Mouse (Mus musculus) forebrain, embryonic 15.5 days (tissue): Measurements from ENCODE around the gene Gnat2. TPM values are rescaled to one million over a fixed set of nuclear protein-coding genes. Genes with fewer than 3 reads are reported as not detected.

Source experiments
- ATAC-seq: fragments of 200-750 bp; cut with Nextera tagmentation; replicated peaks from 2 replicates; pipeline ENCODE4 v1.8.0; 2017; ENCODE audit warnings: mild to moderate bottlenecking, moderate TSS enrichment, moderate library complexity
- H3K27ac ChIP-seq: fragments of 300-500 bp; sonication (generic); replicated peaks from 2 replicates; pipeline ENCODE4 v1.5.1; 2015; ENCODE audit warnings: mild to moderate bottlenecking, inconsistent platforms
- H3K27me3 ChIP-seq: fragments of 300-500 bp; sonication (generic); 2 replicates; pipeline ENCODE4 v1.6.1; 2015; ENCODE audit warnings: inconsistent platforms
- H3K36me3 ChIP-seq: fragments of 300-500 bp; sonication (generic); 2 replicates; pipeline ENCODE4 v1.6.1; 2015; ENCODE audit warnings: mild to moderate bottlenecking, inconsistent platforms
- H3K4me1 ChIP-seq: fragments of 300-500 bp; sonication (generic); 2 replicates; pipeline ENCODE4 v1.6.1; 2015; ENCODE audit warnings: inconsistent platforms
- H3K4me2 ChIP-seq: fragments of 300-500 bp; sonication (generic); replicated peaks from 2 replicates; pipeline ENCODE4 v1.6.1; 2015; ENCODE audit warnings: mild to moderate bottlenecking, inconsistent platforms
- H3K4me3 ChIP-seq: fragments of 300-500 bp; sonication (generic); 2 replicates; pipeline ENCODE4 v1.5.1; 2015; ENCODE audit warnings: mild to moderate bottlenecking, inconsistent platforms
- H3K9ac ChIP-seq: fragments of 300-500 bp; sonication (generic); replicated peaks from 2 replicates; pipeline ENCODE4 v1.6.1; 2015; ENCODE audit warnings: mild to moderate bottlenecking, inconsistent platforms
- H3K9me3 ChIP-seq: fragments of 300-500 bp; sonication (generic); 2 replicates; pipeline ENCODE4 v1.6.1; 2016; ENCODE audit warnings: inconsistent platforms
- WGBS: fragments of 180-500 bp; shearing (Covaris S2); methylation state at CpG from one replicate; pipeline ENCODE4 v1.1.7; 2015; ENCODE audit warnings: mixed read lengths; 5-methylcytosine and 5-hydroxymethylcytosine counted together
- polyA plus RNA-seq: library from polyadenylated mRNA; unstranded; fragments of >200 nt; fragmentation: Nextera tagmentation; extraction: Ambion mirVana; gene quantifications from 2 replicates; pipeline ENCODE4 v1.2.1, GENCODE M21; 2015

The Gnat2 gene
- polyA plus RNA-seq, 1 experiment from 2014 or later = 0.43 TPM

GRCm38 (mm10) chr3:108126327-108126726 is 33.7 kb downstream of the Gnat2 start:
- ATAC-seq = no peak
- WGBS = 83% methylated on average over 3 of the region's 3 CpGs
- no peaks in the 10 kb centered on the region for H3K4me1 ChIP-seq
- H3K4me2 ChIP-seq = no peak overlapping the region
- H3K9ac ChIP-seq = no peak overlapping the region
- H3K36me3 ChIP-seq = peaks cover 15% of the 10 kb centered on the region
- H3K9me3 ChIP-seq = no peaks in the 10 kb centered on the region
- H3K27me3 ChIP-seq = no peaks in the 10 kb centered on the region
- no peak overlapping the region for H3K4me3 ChIP-seq
- H3K27ac ChIP-seq = no peak overlapping the region

DNA sequence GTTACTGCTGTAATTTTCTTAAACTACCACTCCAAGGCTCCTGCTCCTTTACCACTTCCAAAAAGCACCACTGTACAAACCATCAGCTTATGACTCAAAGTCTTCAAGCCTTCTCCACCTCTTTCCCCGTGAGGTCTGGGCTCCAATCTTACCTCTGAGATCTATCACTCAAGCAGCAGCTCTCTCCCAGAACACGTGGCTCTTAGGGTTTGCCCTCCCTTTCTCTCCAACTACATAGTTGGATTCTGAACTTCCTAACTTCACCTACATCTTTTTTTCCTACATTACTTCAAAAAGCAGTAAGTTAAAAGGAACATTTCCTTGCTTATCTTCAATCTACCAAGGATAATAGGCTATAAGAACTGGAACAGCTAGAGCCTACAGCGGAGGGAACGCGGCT is 35.9 kb downstream of the Gnat2 start:
- no peak for ATAC-seq
- Histone ChIP-seq H3K9me3 (no peaks in the 10 kb centered on the region), H3K4me3 (no peak overlapping the region), H3K36me3 (no peaks in the 10 kb centered on the region), H3K4me1 (no peaks in the 10 kb centered on the region), H3K4me2 (no peak overlapping the region), H3K27ac (no peak overlapping the region), H3K9ac (no peak overlapping the region), H3K27me3 (no peaks in the 10 kb centered on the region)
- 89% methylated on average over 5 of the region's 5 CpGs for WGBS

DNA sequence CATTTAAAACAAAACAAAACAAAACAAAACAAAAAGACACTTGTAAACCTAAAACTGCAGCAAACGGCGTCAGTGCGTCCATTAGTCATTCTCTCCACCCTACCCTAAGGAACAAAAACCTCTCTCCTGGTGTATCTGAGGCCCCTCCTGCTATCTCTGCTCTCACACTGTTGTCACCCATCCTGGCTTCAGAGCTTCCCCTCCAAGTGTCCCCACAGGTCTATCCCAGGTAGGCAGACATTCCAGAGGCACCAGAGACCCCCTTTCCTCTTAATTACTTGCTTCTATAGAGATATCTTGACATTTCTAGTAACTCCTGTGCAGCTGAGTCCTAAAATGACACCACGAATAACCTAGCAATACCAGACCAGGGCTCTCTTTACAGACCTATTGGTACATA is 36.8 kb downstream of the Gnat2 start:
- no peaks in the 10 kb centered on the region for H3K4me1 ChIP-seq
- WGBS = 91% methylated on average over 4 of the region's 4 CpGs
- H3K9me3 ChIP-seq = no peaks in the 10 kb centered on the region
- H3K36me3 ChIP-seq = no peaks in the 10 kb centered on the region
- no peak overlapping the region for H3K4me3 ChIP-seq
- no peak overlapping the region for H3K27ac ChIP-seq
- H3K4me2 ChIP-seq = no peak overlapping the region
- no peak overlapping the region for H3K9ac ChIP-seq
- no peak for ATAC-seq
- no peaks in the 10 kb centered on the region for H3K27me3 ChIP-seq

- no peaks in the 10 kb centered on the region for H3K9me3 ChIP-seq
- no peak overlapping the region for H3K4me3 ChIP-seq
- H3K27me3 ChIP-seq = no peaks in the 10 kb centered on the region
- peaks cover 3% of the 10 kb centered on the region; the same call in 1 of the 2 replicates for H3K4me1 ChIP-seq
- H3K4me2 ChIP-seq = no peak overlapping the region
- H3K36me3 ChIP-seq = no peaks in the 10 kb centered on the region
- WGBS = 96% methylated on average over 4 of the region's 4 CpGs
- H3K27ac ChIP-seq = no peak overlapping the region
- ATAC-seq = no peak
- H3K9ac ChIP-seq = no peak overlapping the region
Observed at GRCm38 (mm10) chr3:108129804-108130203, 37.2 kb downstream of the Gnat2 start.

- no peaks in the 10 kb centered on the region for H3K36me3 ChIP-seq
- H3K27ac ChIP-seq = no peak overlapping the region
- no peak overlapping the region for H3K4me2 ChIP-seq
- ATAC-seq = no peak
- H3K4me1 ChIP-seq = peaks cover 9% of the 10 kb centered on the region; the same call in 1 of the 2 replicates
- H3K27me3 ChIP-seq = no peaks in the 10 kb centered on the region
- WGBS = 95% methylated on average over 5 of the region's 5 CpGs
- no peak overlapping the region for H3K4me3 ChIP-seq
- no peaks in the 10 kb centered on the region for H3K9me3 ChIP-seq
- H3K9ac ChIP-seq = no peak overlapping the region
Observed at GRCm38 (mm10) chr3:108131216-108131615, 38.6 kb downstream of the Gnat2 start.

GRCm38 (mm10) chr3:108131821-108132220 is 39.2 kb downstream of the Gnat2 start:
- WGBS = 75% methylated on average over 1 of the region's 1 CpGs
- Histone ChIP-seq H3K27me3 (no peaks in the 10 kb centered on the region), H3K9ac (no peak overlapping the region), H3K27ac (no peak overlapping the region), H3K4me3 (no peak overlapping the region), H3K4me2 (no peak overlapping the region), H3K9me3 (no peaks in the 10 kb centered on the region), H3K4me1 (peaks cover 10% of the 10 kb centered on the region; the same call in 1 of the 2 replicates), H3K36me3 (0 out of 2 replicates have a peak, but pooled peaks cover 2% of the 10 kb centered on the region)
- ATAC-seq = no peak

- H3K27ac ChIP-seq = no peak overlapping the region
Observed at GRCm38 (mm10) chr3:108132484-108132883, 39.9 kb downstream of the Gnat2 start.

DNA sequence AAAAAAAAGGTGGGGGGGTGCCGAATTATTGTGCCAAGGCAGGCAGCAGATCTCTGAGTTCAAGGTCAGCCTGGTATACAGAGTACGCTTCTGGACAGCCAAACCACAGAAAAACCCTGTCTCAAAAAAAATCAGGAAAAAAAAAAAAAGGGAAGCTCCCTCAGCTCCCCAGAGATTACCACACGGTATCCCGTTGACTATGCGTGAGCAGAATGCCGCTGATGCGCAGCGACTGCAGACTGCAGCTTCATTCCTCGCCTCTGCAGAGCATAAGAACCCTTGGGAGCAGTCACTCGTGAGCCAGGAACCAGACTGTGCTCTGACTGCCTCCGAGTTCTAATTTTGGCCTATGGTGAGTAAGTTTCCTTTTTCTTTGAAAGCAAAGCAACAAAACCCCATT is 42.1 kb downstream of the Gnat2 start:
- Histone ChIP-seq H3K9me3 (no peaks in the 10 kb centered on the region), H3K27ac (peak overlapping the region; percentile 34; the same call in 1 of the 2 replicates), H3K4me2 (no peak overlapping the region), H3K27me3 (no peaks in the 10 kb centered on the region), H3K4me1 (peaks cover 15% of the 10 kb centered on the region), H3K4me3 (no peak overlapping the region), H3K36me3 (0 out of 2 replicates have a peak, but pooled peaks cover 2% of the 10 kb centered on the region), H3K9ac (no peak overlapping the region)
- ATAC-seq = no peak; the same call in 1 of the 2 replicates
- WGBS = 80% methylated on average over 11 of the region's 11 CpGs

More at GRCm38 (mm10) chr3:108132484-108132883, 39.9 kb downstream of the Gnat2 start:
- Histone ChIP-seq H3K27me3 (no peaks in the 10 kb centered on the region), H3K36me3 (0 out of 2 replicates have a peak, but pooled peaks cover 2% of the 10 kb centered on the region), H3K4me2 (no peak overlapping the region), H3K9ac (no peak overlapping the region), H3K9me3 (no peaks in the 10 kb centered on the region), H3K4me1 (peaks cover 10% of the 10 kb centered on the region; the same call in 1 of the 2 replicates), H3K4me3 (no peak overlapping the region)
- WGBS = 93% methylated on average over 1 of the region's 1 CpGs
- ATAC-seq = no peak

DNA sequence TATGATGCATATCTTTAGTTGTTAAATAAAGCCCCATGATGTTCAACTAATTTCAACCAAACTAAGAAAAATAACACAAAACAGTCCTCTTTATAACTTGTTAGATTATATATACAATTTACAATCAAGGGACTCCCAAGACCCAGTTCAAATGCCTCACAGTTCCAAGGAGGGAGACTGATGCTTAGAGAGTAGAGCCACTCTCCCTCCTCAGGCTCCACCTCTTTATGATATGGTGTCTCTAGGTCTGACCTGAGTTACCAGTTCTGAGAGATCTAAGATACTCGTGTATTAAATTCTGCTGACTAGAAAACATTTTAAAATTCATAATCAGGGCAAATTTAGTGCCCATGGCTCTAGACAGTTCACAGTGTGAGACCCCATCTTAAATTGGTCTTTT is 46.5 kb downstream of the Gnat2 start:
- WGBS = 83% methylated on average over 1 of the region's 1 CpGs
- no peak overlapping the region for H3K27ac ChIP-seq
- ATAC-seq = no peak
- H3K4me3 ChIP-seq = no peak overlapping the region
- H3K4me1 ChIP-seq = peaks cover 26% of the 10 kb centered on the region
- H3K4me2 ChIP-seq = no peak overlapping the region
- H3K9me3 ChIP-seq = no peaks in the 10 kb centered on the region
- H3K27me3 ChIP-seq = no peaks in the 10 kb centered on the region
- H3K36me3 ChIP-seq = peaks cover 10% of the 10 kb centered on the region; the same call in 1 of the 2 replicates
- no peak overlapping the region for H3K9ac ChIP-seq

DNA sequence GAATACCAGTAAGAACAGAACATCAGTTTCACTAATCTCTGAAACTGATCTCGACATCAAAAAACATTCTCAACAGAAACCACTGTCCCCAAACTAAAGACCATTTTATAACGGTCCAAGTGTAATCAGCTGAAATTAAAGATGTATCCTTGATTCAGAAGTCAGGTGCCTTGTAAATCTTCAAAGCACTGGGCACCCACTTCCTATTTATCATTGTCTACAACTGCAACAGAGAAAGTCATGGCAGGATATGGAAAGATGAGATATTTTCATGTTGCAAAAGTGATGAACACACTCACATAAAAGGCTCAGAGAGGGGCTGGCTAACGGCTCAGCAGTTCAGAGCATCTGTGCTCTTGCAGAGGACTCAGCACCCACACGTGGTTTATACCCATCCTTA is 48.2 kb downstream of the Gnat2 start:
- H3K27ac ChIP-seq = no peak overlapping the region
- no peak for ATAC-seq
- WGBS = 83% methylated on average over 4 of the region's 4 CpGs
- no peak overlapping the region for H3K4me3 ChIP-seq
- H3K9ac ChIP-seq = no peak overlapping the region
- no peaks in the 10 kb centered on the region for H3K27me3 ChIP-seq
- H3K36me3 ChIP-seq = peaks cover 10% of the 10 kb centered on the region; the same call in 1 of the 2 replicates
- no peaks in the 10 kb centered on the region for H3K9me3 ChIP-seq
- H3K4me1 ChIP-seq = peaks cover 33% of the 10 kb centered on the region
- H3K4me2 ChIP-seq = no peak overlapping the region

GRCm38 (mm10) chr3:108145534-108146445 is 53.2 kb downstream of the Gnat2 start, which contains the start of gene Gnai3:
TSS of gene Gnai3 (minus strand) at chr3:108146146.
- 0 out of 2 replicates have a peak, but pooled peaks cover 3% of the 10 kb centered on the region for H3K36me3 ChIP-seq
- under 1% methylated on average over 63 of the region's 63 CpGs for WGBS

GRCm38 (mm10) chr3:108146671-108147070 is 54.1 kb downstream of the Gnat2 start:
- Histone ChIP-seq H3K27ac (peak overlapping the region; percentile 92; the same call in 1 of the 2 replicates), H3K27me3 (no peaks in the 10 kb centered on the region), H3K4me2 (peak overlapping the region; percentile 79), H3K36me3 (no peaks in the 10 kb centered on the region), H3K9me3 (no peaks in the 10 kb centered on the region), H3K4me1 (peaks cover 40% of the 10 kb centered on the region), H3K9ac (peak overlapping the region; percentile 91), H3K4me3 (peak overlapping the region; percentile 88)
- WGBS = 53% methylated on average over 5 of the region's 5 CpGs
- no peak for ATAC-seq

More at GRCm38 (mm10) chr3:108145534-108146445, 53.2 kb downstream of the Gnat2 start, which contains the start of gene Gnai3:
- Histone ChIP-seq H3K4me1 (peaks cover 40% of the 10 kb centered on the region), H3K9me3 (no peaks in the 10 kb centered on the region), H3K27ac (peak within 1 kb of the TSS; percentile 92), H3K4me2 (peak within 1 kb of the TSS; percentile 79), H3K4me3 (peak within 1 kb of the TSS; percentile 88), H3K9ac (peak within 1 kb of the TSS; percentile 91), H3K27me3 (no peaks in the 10 kb centered on the region)
- ATAC-seq = peak; percentile 95
